Mouse (Mus musculus): ENCODE measurements around the gene Vps35l. TPM values are rescaled to one million over a fixed set of nuclear protein-coding genes. Genes with fewer than 3 reads are reported as not detected.

The Vps35l gene
- polyA plus RNA-seq (2015; fragmentation: Nextera tagmentation; extraction: Ambion mirVana) = 74.9 and 84.2 TPM in 2 replicates

DNA sequence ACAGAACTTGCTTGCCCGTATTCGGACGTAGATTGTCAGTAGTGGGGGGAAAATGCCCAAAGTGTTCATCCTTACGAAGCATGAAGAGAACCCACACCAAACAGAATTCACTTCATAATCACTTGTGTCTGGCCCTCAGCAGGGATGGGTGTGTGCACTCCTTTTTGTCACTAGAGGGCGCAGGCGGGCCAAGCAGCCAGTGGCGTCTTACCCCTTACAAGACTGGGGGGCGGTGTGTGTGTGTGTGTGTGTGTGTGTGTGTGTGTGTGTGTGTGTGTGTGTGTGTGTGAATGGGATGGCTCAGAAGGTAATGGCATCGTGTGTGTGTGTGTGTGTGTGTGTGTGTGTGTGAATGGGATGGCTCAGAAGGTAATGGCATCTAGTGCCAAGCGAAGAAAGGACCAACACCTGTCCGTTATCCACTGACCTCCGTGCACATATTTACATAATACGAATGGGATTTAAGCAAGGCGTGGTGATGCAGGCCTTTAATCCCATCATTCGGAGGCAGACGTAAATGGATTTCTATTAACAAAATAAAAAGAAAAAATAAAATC, at the start of gene Vps35l:
Gene Vps35l, plus strand, starts transcription at position 252 of the 557 bp plus-strand sequence.

DNA sequence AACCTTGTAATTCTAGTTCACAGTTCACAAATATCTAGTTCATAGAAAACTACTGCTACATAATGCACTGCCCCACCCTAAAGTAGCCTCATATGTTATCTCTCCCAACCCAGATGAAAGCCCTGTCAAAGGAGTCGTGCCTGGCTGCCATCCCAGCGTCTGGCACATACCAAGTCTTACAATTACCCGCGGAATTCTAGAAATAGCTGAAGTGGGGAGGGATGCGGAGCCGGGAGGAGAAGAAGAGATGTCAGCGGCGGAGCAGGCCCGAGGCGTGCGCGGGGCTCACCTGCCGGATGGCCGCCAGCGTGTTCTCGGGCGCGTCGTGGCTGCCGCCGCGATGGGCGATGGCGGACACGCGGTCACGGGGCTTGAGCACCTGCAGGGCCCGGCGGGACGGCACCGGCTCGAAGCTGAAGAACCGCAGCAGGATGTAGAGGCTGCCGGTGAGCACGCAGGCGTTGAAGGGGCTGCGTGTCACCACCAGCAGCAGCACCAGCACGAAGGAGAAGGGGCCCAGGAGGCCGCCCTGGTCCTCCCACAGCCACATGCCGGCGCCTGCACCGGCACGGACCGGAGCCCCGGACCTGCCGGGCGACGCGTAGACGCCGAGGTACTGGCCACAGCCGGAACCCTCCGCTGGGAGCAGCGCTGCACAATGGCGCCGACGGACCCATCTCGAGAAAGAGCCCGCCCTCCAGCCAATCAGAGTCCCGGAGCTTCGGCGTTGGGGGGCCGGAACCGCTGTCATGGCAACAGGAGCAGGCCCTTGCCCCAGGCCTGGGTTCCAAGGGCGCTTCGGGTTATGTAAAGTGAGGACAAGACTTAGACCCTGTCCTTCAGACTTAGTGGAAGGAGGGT, 34.7 kb upstream of the Vps35l start, which contains the start of gene Gde1:
Gene Gde1, minus strand, starts transcription at position 678 of the 861 bp plus-strand sequence.

DNA sequence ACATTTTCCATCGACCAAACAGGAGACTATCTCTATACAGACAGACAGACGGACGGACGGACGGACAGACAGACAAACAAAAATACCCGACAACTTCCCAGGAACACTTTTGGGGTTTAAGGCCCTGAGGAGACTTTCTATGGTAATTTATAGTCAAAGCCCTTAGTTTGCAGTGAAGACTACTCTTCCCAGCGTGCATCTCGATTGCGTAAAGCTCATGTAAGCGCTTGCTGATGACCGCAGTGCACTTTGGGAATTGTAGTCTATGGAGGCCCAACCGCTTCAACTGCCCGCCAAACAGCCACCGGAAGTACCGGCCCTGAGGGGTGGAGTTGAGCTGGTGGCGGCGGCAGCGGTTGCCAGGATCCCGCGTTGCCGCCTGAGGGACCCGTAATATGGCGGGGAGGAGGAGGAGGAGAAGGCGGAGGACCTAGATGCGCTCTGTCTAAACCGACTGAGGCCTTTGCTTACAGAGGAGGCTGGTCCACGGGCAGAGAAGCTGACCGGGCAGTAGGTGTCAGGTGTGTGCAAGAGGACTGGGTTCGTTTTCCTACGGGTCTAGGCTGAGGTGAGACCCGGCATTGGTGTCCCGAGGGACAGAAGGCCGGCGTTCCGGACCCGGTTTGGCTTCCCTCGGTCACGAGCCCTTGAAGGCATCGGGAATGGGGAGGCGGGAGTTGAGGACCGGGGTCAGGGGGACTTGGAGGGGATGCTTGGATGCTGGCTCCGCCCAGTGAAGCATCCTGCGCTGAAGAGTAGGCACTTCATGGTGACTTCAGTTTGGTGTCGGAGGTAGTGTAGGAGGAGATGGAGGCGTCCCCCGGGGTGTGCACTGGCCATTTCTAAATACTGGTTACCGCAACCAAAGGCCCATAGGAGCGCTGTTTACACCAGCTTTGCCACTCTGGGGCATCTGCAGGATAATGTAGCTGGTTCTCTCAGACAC, 27.5 kb upstream of the Vps35l start, which contains the start of gene Ccp110:
Gene Ccp110, plus strand, starts transcription at position 325 of the 946 bp plus-strand sequence.

DNA sequence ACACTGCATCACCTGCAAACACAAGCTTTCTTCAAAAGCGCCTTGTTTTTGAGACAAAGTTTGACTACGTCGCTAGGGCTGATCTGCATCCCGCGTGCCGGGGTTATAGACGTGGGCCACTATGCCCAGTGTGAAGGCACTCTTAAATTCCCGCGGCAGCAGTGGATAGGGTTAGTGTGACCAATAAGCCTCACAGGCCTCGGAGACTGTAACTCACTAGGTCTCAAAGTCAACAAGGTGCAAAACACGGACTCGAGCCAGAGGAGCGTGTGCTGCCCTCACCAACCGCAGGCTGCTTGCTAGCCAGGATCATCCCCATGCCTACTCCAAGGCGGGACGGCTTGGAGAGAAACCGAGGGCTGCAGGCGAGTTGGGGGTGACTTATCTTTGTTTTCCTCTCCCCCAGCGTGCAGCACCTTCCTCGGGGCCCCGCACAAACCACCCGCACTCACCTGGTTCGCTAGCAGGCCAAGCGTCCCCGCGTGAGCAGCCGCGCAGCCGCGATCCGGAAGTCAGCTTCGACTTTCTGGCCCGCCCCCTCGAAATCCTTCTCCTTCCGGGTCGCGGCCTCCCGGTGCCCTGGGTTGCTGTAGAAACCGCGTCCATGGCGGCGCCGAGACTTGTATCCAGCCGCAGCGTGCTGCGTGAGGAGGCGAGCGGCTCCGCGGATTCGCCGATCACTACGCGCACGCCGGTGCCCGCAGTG, 115.3 kb downstream of the Vps35l start, which contains the start of gene Iqck:
Gene Iqck, plus strand, starts transcription at position 582 of the 706 bp plus-strand sequence.

DNA sequence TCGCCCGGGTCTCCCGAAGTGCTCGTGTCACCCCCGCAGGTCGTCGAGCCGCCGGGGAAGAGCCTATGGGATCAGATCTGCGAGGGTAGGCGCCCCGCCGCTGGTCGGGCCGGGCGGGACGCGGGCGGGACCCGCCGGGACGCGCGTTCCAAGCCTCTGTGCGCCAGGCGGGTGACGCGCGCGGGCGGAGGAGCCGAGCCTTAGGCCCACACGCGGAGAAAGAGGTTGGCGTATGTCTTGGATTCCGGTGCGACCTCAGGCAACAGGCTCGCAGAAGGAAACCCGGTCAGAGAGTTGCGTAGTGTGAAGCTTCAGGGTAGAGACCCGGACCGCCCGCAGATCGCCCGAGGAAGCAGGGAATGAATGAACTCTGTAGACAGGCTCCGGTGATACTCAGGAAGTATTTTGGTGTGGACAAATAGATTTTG, 115.9 kb downstream of the Vps35l start, which contains the start of gene Knop1:
Gene Knop1, minus strand, starts transcription at position 378 of the 428 bp plus-strand sequence.

Other genes starting within 250 kb of the Vps35l start
- gene Itpripl2, start 248.3 kb upstream of the Vps35l start, polyA plus RNA-seq (2015; fragmentation: Nextera tagmentation; extraction: Ambion mirVana) = 1.1 and 1.2 TPM in 2 replicates
- 149 and 151 TPM in 2 replicates for gene Coq7, start 206.9 kb upstream of the Vps35l start, polyA plus RNA-seq (2015; fragmentation: Nextera tagmentation; extraction: Ambion mirVana)
- gene Tmc7, start 155.5 kb upstream of the Vps35l start, polyA plus RNA-seq (2015; fragmentation: Nextera tagmentation; extraction: Ambion mirVana) = 5.7 and 6.5 TPM in 2 replicates
- gene Tmc5, start 142.9 kb upstream of the Vps35l start, polyA plus RNA-seq (2015; fragmentation: Nextera tagmentation; extraction: Ambion mirVana) = 0.19 and 0.27 TPM in 2 replicates
- 300 and 307 TPM in 2 replicates for gene Gde1, start 34.4 kb upstream of the Vps35l start, polyA plus RNA-seq (2015; fragmentation: Nextera tagmentation; extraction: Ambion mirVana)
- gene Ccp110, start 27.7 kb upstream of the Vps35l start, polyA plus RNA-seq (2015; fragmentation: Nextera tagmentation; extraction: Ambion mirVana) = 13.9 and 14.6 TPM in 2 replicates
- gene Iqck, start 115.5 kb downstream of the Vps35l start, polyA plus RNA-seq (2015; fragmentation: Nextera tagmentation; extraction: Ambion mirVana) = 4.4 and 5.6 TPM in 2 replicates
- gene Knop1, start 116.0 kb downstream of the Vps35l start, polyA plus RNA-seq (2015; fragmentation: Nextera tagmentation; extraction: Ambion mirVana) = 65.8 and 66.0 TPM in 2 replicates

All from neural tube, postnatal 0 days (tissue).